Mouse (Mus musculus) intestine, embryonic 15.5 days (tissue): ENCODE results near the gene Mlxipl. TPM values are rescaled to one million over a fixed set of nuclear protein-coding genes. Genes with fewer than 3 reads are reported as not detected.
A peak's percentile ranks its signal among the peaks of the same experiment; 100 is the strongest.

Experiments used
- ATAC-seq: fragments of 200-750 bp; cut with Nextera tagmentation; 2 replicates; pipeline ENCODE4 v1.8.0; 2017; ENCODE audit warnings: moderate TSS enrichment, moderate library complexity
- H3K27ac ChIP-seq: fragments of 300-500 bp; sonication (generic); 2 replicates; pipeline ENCODE4 v1.5.1; 2015; ENCODE audit warnings: mild to moderate bottlenecking, inconsistent platforms
- H3K27me3 ChIP-seq: fragments of 300-500 bp; sonication (generic); replicated peaks from 2 replicates; pipeline ENCODE4 v1.6.1; 2015; ENCODE audit warnings: inconsistent platforms
- H3K36me3 ChIP-seq: fragments of 300-500 bp; sonication (generic); 2 replicates; pipeline ENCODE4 v1.6.1; 2015; ENCODE audit warnings: inconsistent platforms
- H3K4me1 ChIP-seq: fragments of 300-500 bp; sonication (generic); replicated peaks from 2 replicates; pipeline ENCODE4 v1.6.1; 2015; ENCODE audit warnings: inconsistent platforms
- H3K4me2 ChIP-seq: fragments of 300-500 bp; sonication (generic); replicated peaks from 2 replicates; pipeline ENCODE4 v1.6.1; 2015; ENCODE audit warnings: mild to moderate bottlenecking, inconsistent platforms
- H3K4me3 ChIP-seq: fragments of 300-500 bp; sonication (generic); replicated peaks from 2 replicates; pipeline ENCODE4 v1.5.1; 2015; ENCODE audit warnings: inconsistent platforms
- H3K9ac ChIP-seq: fragments of 300-500 bp; sonication (generic); 2 replicates; pipeline ENCODE4 v1.6.1; 2015; ENCODE audit warnings: inconsistent platforms
- H3K9me3 ChIP-seq: fragments of 300-500 bp; sonication (generic); 2 replicates; pipeline ENCODE4 v1.6.1; 2016; ENCODE audit warnings: inconsistent platforms
- whole genome bisulfite sequencing: fragments of 180-500 bp; shearing (Covaris S2); methylation state at CpG from one replicate; pipeline ENCODE4 v1.1.7; 2015; 5-methylcytosine and 5-hydroxymethylcytosine counted together
- polyA plus RNA-seq: library from polyadenylated mRNA; unstranded; fragments of >200 nt; fragmentation: Nextera tagmentation; extraction: Ambion mirVana; gene quantifications from 2 replicates; pipeline ENCODE4 v1.2.1, GENCODE M21; 2015

Mlxipl gene
- polyA plus RNA-seq, 1 experiment from 2014 or later: 6.5 TPM

- ATAC-seq: no peak
- Histone ChIP-seq H3K9ac (no peak overlapping the region), H3K27me3 (peaks cover 7% of the 10 kb centered on the region; the same call in 1 of the 2 replicates), H3K4me2 (no peak overlapping the region), H3K36me3 (no peaks in the 10 kb centered on the region), H3K4me1 (no peaks in the 10 kb centered on the region), H3K27ac (no peak overlapping the region), H3K9me3 (no peaks in the 10 kb centered on the region), H3K4me3 (no peak overlapping the region)
- 80% methylated on average over 6 of the region's 6 CpGs for WGBS
Observed at GRCm38 (mm10) chr5:135127669-135128068, 38.0 kb downstream of the Mlxipl start.

DNA sequence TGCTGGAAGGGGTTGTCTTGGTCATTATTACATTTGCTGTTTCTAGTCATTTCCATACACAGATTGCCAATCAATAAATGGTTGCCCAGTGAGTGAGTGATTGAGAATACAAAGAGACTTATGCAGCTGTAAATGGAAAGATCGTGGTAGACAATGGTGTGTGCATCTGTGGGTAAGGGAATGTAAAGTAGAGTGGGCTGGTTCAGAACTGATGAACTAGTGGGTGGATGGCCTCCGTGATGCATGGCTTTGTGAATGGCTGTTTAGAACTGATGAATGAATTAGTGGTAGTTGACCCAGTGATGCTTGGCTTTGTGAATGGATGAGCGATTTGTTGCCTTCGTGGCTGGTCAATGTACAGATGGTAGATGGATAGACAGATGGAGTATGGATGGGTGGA lies 40.1 kb downstream of the Mlxipl start:
- 84% methylated on average over 4 of the region's 4 CpGs for WGBS
- Histone ChIP-seq H3K4me3 (no peak overlapping the region), H3K9me3 (no peaks in the 10 kb centered on the region), H3K4me1 (peaks cover 11% of the 10 kb centered on the region; the same call in 1 of the 2 replicates), H3K27ac (no peak overlapping the region), H3K27me3 (peaks cover 26% of the 10 kb centered on the region), H3K9ac (no peak overlapping the region), H3K36me3 (no peaks in the 10 kb centered on the region), H3K4me2 (no peak overlapping the region)
- ATAC-seq: no peak

DNA sequence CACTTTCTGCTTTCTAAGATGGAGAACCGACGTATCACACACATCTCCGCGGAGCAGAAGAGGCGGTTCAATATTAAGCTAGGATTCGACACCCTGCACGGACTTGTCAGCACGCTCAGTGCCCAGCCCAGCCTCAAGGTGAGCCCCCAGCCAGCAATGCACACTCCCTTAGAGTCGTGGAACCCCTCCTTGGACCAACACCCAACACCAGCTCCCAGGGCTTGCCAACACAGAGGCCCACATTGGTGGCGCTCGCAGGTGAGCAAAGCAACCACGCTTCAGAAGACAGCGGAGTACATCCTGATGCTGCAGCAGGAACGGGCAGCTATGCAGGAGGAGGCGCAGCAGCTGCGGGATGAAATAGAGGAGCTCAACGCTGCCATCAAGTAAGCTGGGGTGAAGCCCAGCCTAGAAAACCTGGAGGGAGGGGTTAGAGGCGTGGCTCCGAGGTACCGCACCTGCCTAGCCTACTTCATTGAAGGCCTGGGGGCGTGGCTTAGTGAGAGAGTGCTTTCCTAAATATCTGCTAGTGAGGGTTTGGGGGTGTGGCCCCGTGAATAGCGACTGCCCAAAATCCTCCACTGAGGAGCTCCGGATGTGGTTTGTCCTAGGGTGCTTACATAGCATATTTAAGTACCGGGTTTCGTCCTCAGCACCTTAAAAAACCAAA lies 44.2 kb downstream of the Mlxipl start:
- WGBS: 5% methylated on average over 26 of the region's 26 CpGs
- no peaks in the 10 kb centered on the region for H3K9me3 ChIP-seq
- H3K27me3 ChIP-seq: peaks cover 26% of the 10 kb centered on the region
- ATAC-seq: peak; percentile 79
- H3K27ac ChIP-seq: no peak overlapping the region
- peak overlapping the region; percentile 4; the same call in 1 of the 2 replicates for H3K4me3 ChIP-seq
- peaks cover 11% of the 10 kb centered on the region; the same call in 1 of the 2 replicates for H3K4me1 ChIP-seq
- peak overlapping the region; percentile 52 for H3K4me2 ChIP-seq
- H3K9ac ChIP-seq: no peak overlapping the region
- H3K36me3 ChIP-seq: no peaks in the 10 kb centered on the region

DNA sequence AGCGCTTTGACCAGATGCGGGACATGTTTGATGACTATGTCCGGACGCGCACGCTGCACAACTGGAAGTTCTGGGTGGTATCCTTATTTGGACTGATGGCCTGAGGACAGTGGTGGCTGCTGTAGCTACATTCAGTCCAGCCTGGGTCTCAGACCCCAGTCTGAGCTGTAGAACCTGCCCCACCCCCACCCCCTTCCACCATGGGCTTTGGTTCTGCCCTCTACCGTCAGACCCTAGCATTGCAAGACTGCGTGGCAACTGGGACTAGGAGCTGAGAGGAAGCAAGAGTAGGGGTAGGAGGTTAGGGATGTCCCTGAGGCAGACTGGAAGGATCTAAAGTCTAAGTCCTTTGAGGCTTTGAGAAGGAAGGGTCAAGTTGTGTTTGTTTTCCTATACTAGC lies 44.8 kb downstream of the Mlxipl start:
- H3K4me3 ChIP-seq: peak overlapping the region; percentile 4; the same call in 1 of the 2 replicates
- 0 out of 2 replicates have a peak, but pooled peaks have one; percentile 15 for ATAC-seq
- no peak overlapping the region for H3K9ac ChIP-seq
- H3K4me1 ChIP-seq: peaks cover 11% of the 10 kb centered on the region; the same call in 1 of the 2 replicates
- peaks cover 26% of the 10 kb centered on the region for H3K27me3 ChIP-seq
- H3K4me2 ChIP-seq: peak overlapping the region; percentile 52
- no peaks in the 10 kb centered on the region for H3K36me3 ChIP-seq
- no peaks in the 10 kb centered on the region for H3K9me3 ChIP-seq
- WGBS: 7% methylated on average over 8 of the region's 8 CpGs
- H3K27ac ChIP-seq: no peak overlapping the region

GRCm38 (mm10) chr5:135139881-135140280 lies 50.2 kb downstream of the Mlxipl start:
- Histone ChIP-seq H3K4me1 (no peaks in the 10 kb centered on the region), H3K4me2 (no peak overlapping the region), H3K9me3 (no peaks in the 10 kb centered on the region), H3K27ac (no peak overlapping the region), H3K27me3 (no peaks in the 10 kb centered on the region; the same call in 1 of the 2 replicates), H3K4me3 (no peak overlapping the region), H3K9ac (no peak overlapping the region), H3K36me3 (no peaks in the 10 kb centered on the region)
- ATAC-seq: no peak
- 56% methylated on average over 2 of the region's 2 CpGs for WGBS

- H3K27ac ChIP-seq: no peak overlapping the region
- H3K9me3 ChIP-seq: no peaks in the 10 kb centered on the region
- no peaks in the 10 kb centered on the region for H3K36me3 ChIP-seq
- no peaks in the 10 kb centered on the region; the same call in 1 of the 2 replicates for H3K27me3 ChIP-seq
- ATAC-seq: no peak
- H3K9ac ChIP-seq: no peak overlapping the region
- WGBS: 60% methylated on average over 4 of the region's 4 CpGs
- no peak overlapping the region for H3K4me2 ChIP-seq
- H3K4me3 ChIP-seq: no peak overlapping the region
- H3K4me1 ChIP-seq: 0 out of 2 replicates have a peak, but pooled peaks cover 2% of the 10 kb centered on the region
Observed at GRCm38 (mm10) chr5:135144469-135144868, 54.8 kb downstream of the Mlxipl start.

DNA sequence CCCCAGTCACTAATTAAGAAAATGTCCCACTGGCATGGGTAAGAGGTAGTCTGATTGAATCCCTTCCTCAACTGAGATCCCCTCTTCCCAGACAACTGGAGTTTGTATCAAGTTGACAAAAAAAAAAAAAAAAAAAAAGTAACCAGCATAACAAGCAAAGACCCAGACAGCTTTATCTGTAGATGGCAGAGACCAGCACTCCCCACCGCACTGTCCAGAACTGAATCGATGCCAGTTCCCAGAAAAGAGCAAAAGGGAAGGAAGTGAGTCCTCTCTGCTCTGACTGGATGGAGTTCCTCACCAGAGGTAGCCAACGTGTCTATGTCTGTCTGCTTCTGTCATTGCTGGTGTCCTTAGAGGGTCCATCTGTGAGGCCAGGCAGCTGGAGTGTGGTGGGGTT lies 55.8 kb downstream of the Mlxipl start:
- Histone ChIP-seq H3K27ac (no peak overlapping the region), H3K4me2 (no peak overlapping the region), H3K9me3 (no peaks in the 10 kb centered on the region), H3K9ac (no peak overlapping the region), H3K36me3 (no peaks in the 10 kb centered on the region), H3K27me3 (no peaks in the 10 kb centered on the region; the same call in 1 of the 2 replicates), H3K4me1 (peaks cover 5% of the 10 kb centered on the region; the same call in 1 of the 2 replicates), H3K4me3 (no peak overlapping the region)
- 78% methylated on average over 3 of the region's 3 CpGs for WGBS
- no peak for ATAC-seq

GRCm38 (mm10) chr5:135145955-135146354 lies 56.3 kb downstream of the Mlxipl start:
- peaks cover 5% of the 10 kb centered on the region; the same call in 1 of the 2 replicates for H3K4me1 ChIP-seq
- no peaks in the 10 kb centered on the region; the same call in 1 of the 2 replicates for H3K27me3 ChIP-seq
- no peaks in the 10 kb centered on the region for H3K36me3 ChIP-seq
- H3K9ac ChIP-seq: no peak overlapping the region
- no peak for ATAC-seq
- no peak overlapping the region for H3K4me3 ChIP-seq
- H3K9me3 ChIP-seq: no peaks in the 10 kb centered on the region
- H3K4me2 ChIP-seq: no peak overlapping the region
- no peak overlapping the region for H3K27ac ChIP-seq

GRCm38 (mm10) chr5:135148715-135149052 lies 59.0 kb downstream of the Mlxipl start:
- Histone ChIP-seq H3K4me3 (peak overlapping the region; percentile 86), H3K36me3 (no peaks in the 10 kb centered on the region; the same call in 1 of the 2 replicates), H3K9me3 (no peaks in the 10 kb centered on the region), H3K9ac (peak overlapping the region; percentile 50), H3K4me2 (peak overlapping the region; percentile 71), H3K27me3 (no peaks in the 10 kb centered on the region), H3K4me1 (peaks cover 5% of the 10 kb centered on the region; the same call in 1 of the 2 replicates), H3K27ac (peak overlapping the region; percentile 72)
- no peak; the same call in 1 of the 2 replicates for ATAC-seq
- WGBS: under 1% methylated on average over 13 of the region's 13 CpGs

- H3K9me3 ChIP-seq: no peaks in the 10 kb centered on the region
- peaks cover 5% of the 10 kb centered on the region; the same call in 1 of the 2 replicates for H3K4me1 ChIP-seq
- H3K9ac ChIP-seq: peak within 1 kb of the TSS; percentile 89
- H3K27me3 ChIP-seq: no peaks in the 10 kb centered on the region
- peaks cover 4% of the 10 kb centered on the region for H3K36me3 ChIP-seq
- peak; percentile 99 for ATAC-seq
- H3K4me2 ChIP-seq: peak within 1 kb of the TSS; percentile 71
- peak within 1 kb of the TSS; percentile 86 for H3K4me3 ChIP-seq
- peak within 1 kb of the TSS; percentile 91 for H3K27ac ChIP-seq
- WGBS: under 1% methylated on average over 63 of the region's 63 CpGs
Observed at GRCm38 (mm10) chr5:135149053-135149819, 59.5 kb downstream of the Mlxipl start, which contains the start of gene Tbl2. Gene Tbl2 (plus strand): TSS chr5:135149657.

DNA sequence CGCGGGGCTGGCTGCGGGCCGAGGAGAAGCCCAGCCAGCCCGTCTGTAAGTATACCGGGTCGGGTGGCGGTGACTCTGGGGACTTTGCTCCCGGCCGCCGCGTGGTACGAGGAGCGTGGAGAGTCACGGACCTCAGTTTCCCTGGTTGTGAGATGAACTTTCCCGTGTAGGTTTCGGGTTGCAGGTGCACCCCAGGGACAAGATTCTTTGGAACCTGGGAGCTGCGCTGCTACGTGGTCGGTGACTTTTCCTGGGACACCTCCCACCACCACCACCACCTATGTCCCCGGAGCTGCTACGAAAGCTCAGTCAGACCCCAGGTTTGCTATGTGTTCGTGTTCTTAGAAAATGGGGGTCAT lies 60.1 kb downstream of the Mlxipl start:
- Histone ChIP-seq H3K27me3 (no peaks in the 10 kb centered on the region), H3K4me1 (peaks cover 5% of the 10 kb centered on the region; the same call in 1 of the 2 replicates), H3K4me3 (peak overlapping the region; percentile 86), H3K9me3 (no peaks in the 10 kb centered on the region), H3K4me2 (peak overlapping the region; percentile 71), H3K36me3 (peaks cover 8% of the 10 kb centered on the region), H3K9ac (peak overlapping the region; percentile 89), H3K27ac (peak overlapping the region; percentile 91)
- no peak; the same call in 1 of the 2 replicates for ATAC-seq
- WGBS: 0% methylated on average over 23 of the region's 23 CpGs

- Histone ChIP-seq H3K4me3 (no peak overlapping the region), H3K4me2 (no peak overlapping the region), H3K27ac (no peak overlapping the region), H3K36me3 (peaks cover 62% of the 10 kb centered on the region), H3K4me1 (no peaks in the 10 kb centered on the region), H3K27me3 (no peaks in the 10 kb centered on the region), H3K9ac (no peak overlapping the region), H3K9me3 (no peaks in the 10 kb centered on the region)
- WGBS: 97% methylated on average over 4 of the region's 4 CpGs
- ATAC-seq: no peak
Observed at GRCm38 (mm10) chr5:135156496-135156895, 66.8 kb downstream of the Mlxipl start.
